Mouse (Mus musculus): ENCODE results near the gene Rbbp8nl.

DNA sequence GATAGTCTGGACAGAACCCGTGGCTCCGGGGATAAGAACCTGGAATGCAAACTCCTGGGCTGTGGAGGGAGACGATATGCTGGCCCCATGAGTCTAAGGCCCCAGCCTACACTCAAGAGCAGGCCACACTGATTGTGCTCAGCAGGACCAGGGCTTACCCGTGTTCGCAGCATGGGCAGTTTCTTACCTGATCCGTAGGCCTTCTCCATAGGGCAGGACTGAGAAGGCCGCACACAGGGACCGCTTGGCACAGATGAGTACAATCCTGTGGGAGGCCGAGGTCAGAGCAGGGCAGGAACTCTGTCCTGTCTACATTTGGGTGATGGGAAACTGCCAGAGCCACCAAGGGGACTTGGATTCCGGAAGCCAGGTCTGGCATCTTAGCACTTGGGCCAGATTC, 26.8 kb downstream of the Rbbp8nl start:
- TF ChIP-seq MAX (IDR thresholded peaks at IDR 0.05; ENCODE audit: low read depth) (no peak), TCF3 (IDR thresholded peaks at IDR 0.05; ENCODE audit: insufficient read length, low read depth) (no peak), MYOG (IDR thresholded peaks at IDR 0.05; ENCODE audit: control insufficient read depth in 1 of 3, insufficient read depth in 1 of 3, insufficient read length in 2 of 3, low read depth in 2 of 3) (no peak), USF1 (IDR thresholded peaks at IDR 0.05; ENCODE audit: low read depth) (no peak), POLR2A (IDR thresholded peaks at IDR 0.05; ENCODE audit: insufficient read length, low read depth) (no peak)
